Mouse (Mus musculus) liver, adult (tissue): Measurements from ENCODE around the gene Stat2.
A peak's percentile ranks its signal among the peaks of the same experiment; 100 is the strongest.

Experiments
- GATA4 ChIP-seq: IDR thresholded peaks from 2 replicates; pipeline ENCODE4 v1.6.1; 2014; ENCODE audit warnings: mild to moderate bottlenecking, low read length; ENCODE audit not compliant: insufficient replicate concordance

The Stat2 gene

DNA sequence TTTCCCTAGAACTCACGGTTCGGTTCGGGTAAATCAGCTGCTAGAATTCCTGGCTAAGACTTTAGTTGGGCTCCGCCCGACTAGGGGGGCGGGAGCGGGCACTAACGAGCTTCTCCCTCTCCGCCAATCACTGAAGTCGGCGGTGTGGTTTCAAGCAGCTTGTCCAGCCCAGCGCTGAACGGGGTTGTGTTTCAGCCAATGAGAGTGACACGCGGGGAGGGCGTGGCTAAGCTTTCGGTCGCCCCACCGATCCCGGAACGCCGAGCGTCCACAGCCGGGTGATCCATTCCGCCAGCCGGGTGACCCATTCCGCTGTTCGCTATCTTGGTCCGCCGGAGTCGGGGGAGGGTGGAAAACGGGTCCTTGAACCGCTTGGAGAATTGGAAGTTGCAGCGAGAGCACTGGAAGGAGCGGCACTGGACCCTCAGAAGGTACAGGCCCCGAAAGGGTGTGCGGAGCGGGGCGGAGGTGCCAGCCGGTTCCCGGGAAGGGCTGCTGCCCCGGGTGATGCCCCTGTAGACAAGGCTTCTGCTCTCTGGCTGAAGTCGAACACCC lies at the start of gene Stat2:
Gene Stat2, plus strand, starts transcription at position 273 of the 555 bp plus-strand sequence.
- peak; percentile 56; the same call in 1 of the 2 replicates for TF ChIP-seq GATA4

DNA sequence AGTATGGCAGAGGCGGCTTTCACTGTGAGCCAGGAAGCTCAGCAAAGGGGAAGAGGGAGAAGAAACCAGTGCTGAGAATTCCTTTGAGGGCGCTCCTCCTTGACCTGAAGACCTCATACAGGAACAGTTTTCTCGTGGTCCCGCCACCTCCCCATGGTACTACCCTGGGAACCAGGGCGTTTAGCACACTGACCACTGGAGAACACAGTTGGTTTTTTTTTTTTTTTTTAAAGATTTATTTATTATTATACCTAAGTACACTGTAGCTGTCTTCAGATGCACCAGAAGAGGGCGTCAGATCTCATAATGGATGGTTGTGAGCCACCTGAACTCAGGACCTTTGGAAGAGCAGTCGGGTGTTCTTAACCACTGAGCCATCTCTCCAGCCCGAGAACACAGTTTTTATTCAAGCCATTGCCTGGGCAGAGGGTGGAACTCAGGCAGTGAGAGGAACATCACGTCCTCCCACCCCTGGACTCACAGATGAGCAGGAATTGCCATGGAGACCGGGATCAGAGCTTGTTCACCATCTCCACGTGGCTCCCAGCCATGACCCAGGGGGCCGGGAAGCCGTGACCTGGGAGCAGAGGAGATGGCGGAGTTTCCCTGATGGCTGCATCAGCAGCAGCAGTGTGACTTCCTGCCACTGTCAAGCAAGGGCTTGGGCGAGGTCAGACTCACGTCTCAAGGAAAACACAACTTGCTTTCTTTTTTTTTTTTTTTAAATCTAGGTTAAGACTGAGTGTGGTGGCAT lies 48.6 kb upstream of the Stat2 start:
- no peak; the same call in 1 of the 2 replicates for TF ChIP-seq GATA4

DNA sequence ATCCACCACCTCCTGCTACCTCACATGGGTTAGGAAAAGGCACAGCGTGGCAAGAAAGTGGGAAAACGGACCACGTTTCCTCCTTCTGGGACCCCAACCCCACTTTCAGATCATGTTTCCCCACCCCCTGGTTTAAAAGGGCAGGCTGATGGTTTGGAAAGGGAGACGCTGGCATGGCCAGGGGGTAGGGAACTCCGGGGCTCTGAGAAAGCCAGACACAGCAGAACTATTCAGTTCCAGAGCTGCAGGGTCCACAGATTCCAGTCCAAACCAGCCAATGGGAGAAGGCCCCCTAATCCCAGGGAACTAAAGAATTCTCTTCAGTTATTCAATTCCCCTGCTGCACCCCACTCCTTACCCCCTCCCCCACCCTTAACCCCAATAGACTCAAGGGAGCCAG lies 45.3 kb upstream of the Stat2 start:
- no peak for TF ChIP-seq GATA4

DNA sequence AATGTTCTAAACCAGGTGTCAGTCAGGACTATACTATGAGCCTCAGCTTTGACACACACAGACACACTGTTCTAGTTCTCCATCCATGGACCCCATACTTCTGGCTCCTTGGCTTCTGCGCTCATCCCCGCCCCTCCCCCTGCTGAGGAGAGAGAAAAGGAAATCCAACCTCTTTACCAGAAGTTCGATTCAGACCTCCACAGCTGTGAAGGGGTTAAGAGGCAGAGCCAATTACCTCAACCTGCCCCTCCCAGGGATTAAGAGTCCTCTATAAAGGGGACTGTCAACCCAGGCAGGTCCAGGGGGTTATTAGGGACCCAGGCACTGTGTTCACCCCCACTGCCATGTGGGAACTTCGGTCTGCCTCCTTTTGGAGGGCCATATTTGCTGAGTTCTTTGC lies 44.8 kb upstream of the Stat2 start, which contains the start of gene Mip:
Gene Mip, plus strand, starts transcription at position 301 of the 400 bp plus-strand sequence.
- no peak for TF ChIP-seq GATA4

DNA sequence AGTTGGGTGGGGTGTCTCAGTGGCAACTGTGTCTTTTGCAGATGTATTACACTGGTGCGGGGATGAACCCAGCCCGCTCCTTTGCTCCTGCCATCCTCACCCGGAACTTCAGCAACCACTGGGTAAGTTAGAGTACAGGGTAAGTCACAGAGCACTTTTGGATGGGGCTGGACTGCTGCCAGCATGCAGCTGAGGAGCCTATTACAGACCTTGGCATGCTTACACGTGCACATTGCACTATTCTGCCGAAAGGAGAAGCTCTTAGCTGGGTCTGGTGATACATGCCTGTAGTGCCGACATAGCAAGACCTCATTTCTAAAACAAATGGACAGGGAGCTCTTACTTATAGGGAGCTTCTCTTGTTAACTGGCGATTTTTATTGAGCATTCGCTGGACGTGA lies 42.8 kb upstream of the Stat2 start:
- no peak for TF ChIP-seq GATA4

DNA sequence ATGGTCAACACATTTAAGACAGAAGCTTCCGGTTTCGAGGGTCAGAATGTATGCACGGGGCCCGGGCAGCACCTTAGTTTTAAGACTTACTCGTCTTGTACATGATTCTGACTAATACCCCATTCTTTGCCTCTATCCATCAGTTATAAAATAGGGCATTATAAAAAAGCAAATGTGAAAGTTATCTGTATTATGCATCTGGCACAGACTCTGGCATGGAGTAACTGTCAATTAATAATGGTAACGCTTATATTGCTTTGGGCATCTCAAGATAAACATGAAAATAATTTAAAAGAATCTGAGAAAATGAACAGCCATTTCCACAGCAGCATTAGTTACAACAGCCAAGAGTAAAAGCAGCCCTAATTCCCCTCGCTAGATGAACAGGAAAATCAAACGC lies 42.4 kb upstream of the Stat2 start:
- no peak for TF ChIP-seq GATA4

DNA sequence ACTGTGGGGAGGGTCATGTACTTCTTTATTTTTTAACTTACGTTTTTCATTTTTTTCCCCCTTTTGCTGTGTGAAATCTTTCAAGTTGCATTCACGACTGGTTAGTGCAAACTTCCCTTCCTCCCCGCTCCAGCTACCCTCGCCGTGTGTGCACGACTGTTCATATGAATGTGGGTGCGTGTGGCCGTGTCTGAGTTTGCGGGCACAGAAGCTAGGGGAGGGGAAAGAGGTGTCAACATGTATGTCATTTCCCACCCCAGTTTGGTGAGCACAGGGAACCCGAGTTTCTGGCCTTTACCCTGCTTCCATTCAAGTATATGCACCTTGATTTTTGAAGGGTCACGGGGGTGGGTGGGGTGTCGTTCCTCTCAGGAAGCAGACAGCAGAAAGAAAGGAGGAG lies 39.8 kb upstream of the Stat2 start:
- TF ChIP-seq GATA4: no peak

DNA sequence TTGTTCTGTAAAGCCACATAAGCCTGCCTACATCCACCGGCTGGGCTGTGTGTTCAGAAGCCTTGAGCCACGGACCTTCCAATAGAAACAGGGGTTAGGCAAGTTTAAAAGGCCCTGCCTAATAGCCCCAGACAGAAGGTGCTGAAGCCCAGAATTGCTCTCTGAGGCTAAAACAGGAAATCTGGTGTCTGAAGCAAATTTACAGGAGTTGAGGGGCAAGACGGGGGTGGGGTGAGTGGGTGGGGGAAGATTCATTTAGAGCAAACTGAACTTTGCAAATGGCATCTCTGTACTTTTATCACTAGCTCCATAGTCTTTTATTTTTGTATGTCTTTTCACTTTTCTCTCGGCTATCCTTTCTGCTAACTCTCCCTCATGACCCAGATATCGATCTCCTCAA lies 39.2 kb upstream of the Stat2 start:
- no peak for TF ChIP-seq GATA4

DNA sequence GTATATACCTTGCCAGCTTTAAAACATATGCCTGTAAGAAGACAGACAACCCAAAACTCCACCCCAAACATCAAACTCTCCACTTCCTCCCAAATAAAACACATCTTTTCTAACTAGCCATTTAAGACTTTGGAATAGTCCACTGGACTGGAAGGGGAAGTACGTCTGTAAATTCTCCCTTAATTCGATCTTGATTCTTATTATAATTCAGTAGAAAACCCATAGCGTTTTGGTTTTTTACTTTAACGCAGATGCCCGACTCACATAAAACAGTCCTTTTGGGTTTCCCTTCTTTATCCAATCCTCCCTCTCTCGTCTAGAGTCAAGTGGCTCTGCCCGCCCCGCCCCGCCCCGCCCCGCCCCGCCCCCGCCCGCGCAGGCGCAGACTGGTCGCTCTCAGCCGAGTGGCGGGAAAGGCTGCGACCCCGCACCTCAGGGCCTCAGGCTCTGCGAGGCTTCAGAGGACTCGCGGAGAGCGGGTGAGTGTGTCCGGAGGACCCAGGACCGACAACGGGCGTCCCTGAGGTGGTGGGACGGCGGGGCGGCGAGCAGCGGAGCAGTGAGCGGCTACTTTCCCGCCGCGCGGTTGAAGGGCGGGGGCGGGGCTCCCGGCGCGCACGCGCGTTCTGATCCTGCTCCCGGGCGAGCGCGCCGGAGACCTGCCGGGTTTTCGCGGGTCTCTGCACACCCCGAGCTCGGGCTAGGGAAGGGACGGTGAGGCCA lies 38.5 kb upstream of the Stat2 start, which contains the start of gene Timeless:
Gene Timeless, plus strand, starts transcription at position 369 of the 723 bp plus-strand sequence.
- TF ChIP-seq GATA4: no peak

DNA sequence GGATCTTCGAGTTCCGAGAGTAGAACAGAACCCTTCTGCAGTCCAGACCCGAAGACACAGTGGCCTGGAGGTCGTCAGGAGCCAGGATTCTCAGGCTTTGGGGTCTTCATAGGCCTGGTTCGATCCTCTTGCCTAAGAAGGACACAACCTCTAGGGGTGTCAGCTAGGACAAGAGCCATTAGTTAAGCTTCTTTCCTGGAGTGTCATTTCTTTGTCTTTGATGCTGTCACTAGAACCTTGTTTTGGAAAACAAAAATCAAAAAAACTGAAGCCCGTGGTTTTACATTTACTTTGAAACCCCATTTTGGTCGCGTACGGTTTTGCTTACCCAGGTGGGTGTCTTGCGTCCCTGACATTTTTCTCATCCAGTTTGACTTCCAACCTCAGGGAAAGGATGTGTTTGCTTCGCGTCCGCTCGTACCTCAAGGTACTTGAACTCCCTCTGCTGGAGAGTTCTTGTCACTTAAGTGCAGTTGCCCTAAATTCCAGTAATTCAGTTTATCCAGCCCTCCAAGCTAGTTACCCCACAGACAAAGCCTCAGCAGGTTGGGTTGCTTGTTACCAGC lies 37.9 kb upstream of the Stat2 start:
- no peak for TF ChIP-seq GATA4

DNA sequence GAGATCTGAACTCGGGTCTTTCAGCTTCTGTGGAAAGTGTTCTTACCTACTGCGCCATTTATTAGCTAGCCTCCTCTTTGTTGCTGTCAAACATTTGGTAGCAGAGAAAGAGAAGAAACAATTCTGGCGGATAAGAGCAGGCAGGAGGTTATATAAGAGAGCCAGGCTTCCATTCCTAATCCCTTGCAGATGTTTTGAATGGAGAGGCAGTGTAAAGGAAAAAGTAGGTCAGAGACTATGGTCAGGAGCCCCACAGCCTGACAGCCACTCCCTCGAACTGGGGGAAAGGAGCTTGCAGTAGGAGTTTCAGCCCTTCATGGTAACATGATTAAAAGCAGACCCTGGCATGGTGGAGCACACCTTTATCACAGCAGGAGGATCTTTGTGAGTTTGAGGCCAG lies 34.0 kb upstream of the Stat2 start:
- no peak for TF ChIP-seq GATA4

DNA sequence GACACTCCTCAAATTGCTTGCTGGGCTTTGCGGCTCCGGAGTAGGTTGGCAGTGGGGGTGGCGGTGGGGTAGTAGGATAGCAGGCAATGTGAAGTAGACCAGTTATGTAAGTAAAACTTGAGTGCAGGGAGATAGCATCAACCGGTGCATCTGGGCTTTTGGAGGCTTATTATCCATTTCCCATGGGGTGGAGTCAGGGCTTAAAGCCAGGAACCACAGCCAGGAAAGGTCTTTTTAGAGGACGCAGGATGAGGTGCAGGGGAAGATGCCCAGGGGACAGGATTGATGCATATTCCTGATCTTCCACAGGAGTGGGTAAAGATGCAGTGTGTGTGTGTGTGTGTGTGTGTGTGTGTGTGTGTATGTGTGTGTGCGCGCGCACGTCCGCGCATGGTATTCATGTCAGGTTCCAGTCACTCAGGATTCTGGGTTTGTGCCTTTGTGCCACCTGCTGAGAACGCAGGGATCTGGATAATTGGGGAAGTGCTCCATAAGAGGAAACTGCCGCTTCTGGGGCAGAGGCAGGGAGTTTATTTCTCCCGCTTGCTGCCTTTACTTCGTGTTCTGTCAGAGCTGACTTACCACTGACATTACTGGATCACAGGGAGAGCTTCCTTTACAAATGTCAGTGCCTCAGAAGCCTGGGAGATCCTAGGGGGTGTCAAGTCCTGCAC lies 32.4 kb upstream of the Stat2 start:
- no peak for TF ChIP-seq GATA4

DNA sequence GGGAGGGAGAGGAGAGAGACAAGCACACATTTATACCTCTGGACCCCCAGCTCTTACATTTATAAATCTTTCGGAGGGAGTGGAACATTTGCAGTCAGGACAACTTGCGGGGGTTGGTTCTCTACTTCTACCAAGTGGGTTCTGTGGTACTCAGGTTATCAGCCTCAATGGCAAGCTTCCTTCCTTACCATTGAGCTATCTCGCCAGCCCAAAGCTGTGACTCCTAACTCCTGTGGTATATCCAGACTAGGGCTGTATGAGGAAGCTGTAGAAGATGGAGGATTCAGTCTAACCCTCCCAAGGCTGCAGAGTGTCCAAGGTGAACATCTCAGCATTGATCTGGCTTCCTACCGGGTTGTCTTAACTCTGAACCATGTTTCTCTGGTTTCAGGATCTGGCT lies 31.2 kb upstream of the Stat2 start:
- TF ChIP-seq GATA4: no peak

DNA sequence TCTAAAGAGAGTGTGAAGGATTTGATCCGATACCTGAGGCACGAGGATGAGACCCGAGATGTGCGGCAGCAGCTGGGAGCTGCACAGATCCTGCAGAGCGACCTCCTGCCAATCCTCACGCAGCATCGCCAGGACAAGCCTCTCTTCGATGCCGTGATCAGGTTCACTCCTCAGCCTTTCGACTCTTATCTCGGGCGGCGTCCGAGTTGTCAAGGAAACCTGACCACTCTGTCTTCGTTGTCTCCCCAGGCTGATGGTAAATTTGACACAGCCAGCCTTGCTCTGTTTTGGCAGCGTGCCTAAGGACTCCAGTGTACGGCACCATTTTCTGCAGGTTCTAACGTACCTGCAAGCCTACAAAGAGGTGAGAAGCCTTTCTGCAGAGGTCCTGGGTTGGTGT lies 30.2 kb upstream of the Stat2 start:
- no peak for TF ChIP-seq GATA4

DNA sequence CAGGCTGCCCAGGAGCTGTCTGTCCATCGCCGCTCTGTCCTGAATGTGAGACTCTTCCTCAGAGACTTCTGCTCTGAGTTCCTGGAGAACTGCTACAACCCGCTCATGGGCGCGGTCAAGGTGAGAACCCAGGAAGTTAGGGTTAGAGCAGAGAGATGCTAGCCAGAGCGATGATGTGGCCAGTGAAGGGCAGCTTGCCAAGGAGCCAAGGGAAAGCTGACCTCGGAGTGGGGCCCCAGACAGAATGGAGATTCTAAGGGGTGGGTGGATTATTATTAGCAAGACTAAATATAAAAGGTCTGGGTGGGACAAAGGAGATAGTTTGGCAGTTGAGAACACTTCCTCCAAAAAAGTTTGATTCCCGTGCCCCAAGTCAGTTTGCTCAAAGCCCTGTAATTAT lies 27.1 kb upstream of the Stat2 start:
- TF ChIP-seq GATA4: no peak
